Mouse (Mus musculus): ENCODE results near the gene Dnajc11.
A peak's percentile ranks its signal among the peaks of the same experiment; 100 is the strongest.

The Dnajc11 gene

GRCm38 (mm10) chr4:151933505-151934214, at the start of gene Dnajc11:
Gene Dnajc11, plus strand, starts transcription at chr4:151933691.
- DNase-seq = peak; percentile 95

GRCm38 (mm10) chr4:151893241-151893640, 40.2 kb upstream of the Dnajc11 start:
- DNase-seq = no peak

GRCm38 (mm10) chr4:151894926-151895325, 38.6 kb upstream of the Dnajc11 start:
- DNase-seq = no peak

- no peak for DNase-seq
Observed at GRCm38 (mm10) chr4:151895624-151896023, 37.9 kb upstream of the Dnajc11 start.

GRCm38 (mm10) chr4:151897069-151897617, 36.3 kb upstream of the Dnajc11 start:
- DNase-seq = no peak

- DNase-seq = no peak
Observed at GRCm38 (mm10) chr4:151898600-151899245, 34.8 kb upstream of the Dnajc11 start.

- no peak for DNase-seq
Observed at GRCm38 (mm10) chr4:151899707-151900384, 33.6 kb upstream of the Dnajc11 start.

GRCm38 (mm10) chr4:151900735-151901134, 32.8 kb upstream of the Dnajc11 start:
- DNase-seq = no peak

GRCm38 (mm10) chr4:151901422-151901821, 32.1 kb upstream of the Dnajc11 start:
- DNase-seq = peak; percentile 14

GRCm38 (mm10) chr4:151902046-151902688, 31.3 kb upstream of the Dnajc11 start:
- DNase-seq = peak; percentile 14

GRCm38 (mm10) chr4:151902689-151903241, 30.7 kb upstream of the Dnajc11 start:
- peak; percentile 53 for DNase-seq

GRCm38 (mm10) chr4:151904098-151904497, 29.4 kb upstream of the Dnajc11 start:
- DNase-seq = no peak

- no peak for DNase-seq
Observed at GRCm38 (mm10) chr4:151905621-151906020, 27.9 kb upstream of the Dnajc11 start.

- no peak for DNase-seq
Observed at GRCm38 (mm10) chr4:151907577-151908343, 25.7 kb upstream of the Dnajc11 start.

- no peak for DNase-seq
Observed at GRCm38 (mm10) chr4:151908809-151909208, 24.7 kb upstream of the Dnajc11 start.

- DNase-seq = no peak
Observed at GRCm38 (mm10) chr4:151916271-151916670, 17.2 kb upstream of the Dnajc11 start.

- no peak for DNase-seq
Observed at GRCm38 (mm10) chr4:151919135-151919840, 14.2 kb upstream of the Dnajc11 start.

- DNase-seq = peak; percentile 63
Observed at GRCm38 (mm10) chr4:151919900-151920643, 13.4 kb upstream of the Dnajc11 start.

GRCm38 (mm10) chr4:151922124-151922523, 11.4 kb upstream of the Dnajc11 start:
- DNase-seq = no peak

All from cerebellum, adult 8-10 months (tissue).